Mouse (Mus musculus): ENCODE measurements around the gene Glyr1.
A peak's percentile ranks its signal among the peaks of the same experiment; 100 is the strongest.

The Glyr1 gene

GRCm38 (mm10) chr16:5049774-5050234, at the start of gene Glyr1, which contains the start of gene Ubn1:
Gene Glyr1 (minus strand): TSS chr16:5049863.
Gene Ubn1 (plus strand): TSS chr16:5050057.
- peak; percentile 99 for DNase-seq (ENCODE audit: low spot score)

- no peak for DNase-seq (ENCODE audit: low spot score)
Measured at GRCm38 (mm10) chr16:5096504-5096903, 46.8 kb upstream of the Glyr1 start.

DNA sequence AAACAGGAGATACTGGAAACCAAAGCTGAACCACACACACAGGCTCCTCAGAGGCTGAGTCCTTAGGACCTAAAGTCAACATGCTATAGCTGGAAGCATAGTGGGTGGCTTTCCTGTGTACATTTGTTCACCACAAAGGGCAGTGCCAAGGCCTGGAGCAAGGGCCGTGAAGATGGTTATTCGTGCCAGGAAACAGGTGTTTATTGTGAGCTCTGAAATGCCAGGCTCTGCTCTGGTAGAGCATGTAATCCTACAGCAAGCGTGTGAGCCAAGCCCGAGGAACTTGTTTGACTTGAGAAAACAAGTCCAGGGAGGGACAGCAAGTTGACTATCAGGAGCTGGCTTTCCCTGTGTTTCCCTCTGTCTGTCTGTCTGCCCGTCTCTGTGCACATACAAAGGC, 43.6 kb upstream of the Glyr1 start:
- DNase-seq (ENCODE audit: low spot score), result no peak

DNA sequence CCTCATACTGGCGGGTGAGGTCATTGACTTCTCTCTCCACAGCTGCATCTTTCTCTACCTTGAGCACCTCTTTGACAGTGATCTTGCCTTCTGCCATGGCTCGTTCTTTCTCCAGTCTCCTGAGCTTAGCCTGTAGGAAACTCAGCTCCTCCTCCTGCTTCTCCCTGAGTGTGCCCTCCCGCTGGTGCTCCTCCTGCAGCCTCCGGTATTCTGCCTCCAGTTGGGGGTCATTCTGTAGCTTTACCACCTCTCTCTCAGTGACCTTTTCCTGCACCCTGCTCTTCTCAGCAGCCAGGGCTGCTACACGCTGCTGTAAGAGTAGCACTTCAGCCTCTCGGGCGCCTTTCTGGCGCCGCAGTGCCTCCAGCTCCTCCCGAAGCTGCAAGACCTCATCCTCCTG, 39.4 kb upstream of the Glyr1 start:
- no peak for DNase-seq (ENCODE audit: low spot score)

- DNase-seq (ENCODE audit: low spot score), result no peak
Measured at GRCm38 (mm10) chr16:5086179-5086578, 36.5 kb upstream of the Glyr1 start.

GRCm38 (mm10) chr16:5085196-5085595, 35.5 kb upstream of the Glyr1 start:
- no peak for DNase-seq (ENCODE audit: low spot score)

- no peak for DNase-seq (ENCODE audit: low spot score)
Measured at GRCm38 (mm10) chr16:5074341-5074740, 24.7 kb upstream of the Glyr1 start.

DNA sequence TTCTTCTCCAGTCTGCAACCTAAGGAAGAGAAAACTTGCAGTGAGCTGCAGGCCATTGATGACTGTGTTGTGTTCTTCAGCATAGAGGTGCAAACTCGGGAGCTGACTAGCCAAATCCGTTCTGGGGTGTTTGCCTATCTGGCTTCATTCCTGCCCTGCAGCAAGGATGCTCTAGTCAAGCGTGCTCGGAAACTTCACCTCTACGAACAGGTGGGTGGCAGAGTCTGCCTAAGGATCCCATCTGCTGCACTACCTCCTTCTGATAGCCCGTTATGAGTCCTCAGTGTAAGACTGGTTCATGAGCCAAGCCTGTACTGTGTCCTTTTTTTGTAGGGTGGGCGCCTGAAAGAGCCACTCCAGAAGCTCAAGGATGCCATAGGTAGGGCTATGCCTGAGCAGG, 22.3 kb upstream of the Glyr1 start:
- DNase-seq (ENCODE audit: low spot score), result no peak

- no peak for DNase-seq (ENCODE audit: low spot score)
Measured at GRCm38 (mm10) chr16:5070321-5070720, 20.7 kb upstream of the Glyr1 start.

- DNase-seq (ENCODE audit: low spot score), result no peak
Measured at GRCm38 (mm10) chr16:5063472-5063871, 13.8 kb upstream of the Glyr1 start.

DNA sequence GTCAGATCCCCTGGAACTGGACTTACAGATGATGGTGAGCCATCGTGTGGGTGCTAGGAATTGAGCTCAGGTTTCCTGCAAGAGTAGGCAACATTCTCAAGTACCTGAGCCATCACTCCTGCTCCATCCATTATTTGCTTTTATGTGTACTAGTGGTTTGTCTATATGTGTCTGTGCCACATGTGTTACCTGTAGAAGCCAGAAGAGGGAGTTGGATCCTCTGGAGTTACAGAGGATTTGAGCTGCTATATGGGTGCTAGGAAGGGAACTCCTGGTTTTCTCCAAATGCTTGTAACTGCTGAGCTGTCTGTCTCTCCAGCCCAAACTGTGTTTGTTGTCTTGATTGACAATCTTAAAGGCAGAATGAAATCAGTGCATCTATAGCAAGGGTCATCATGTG, 8.5 kb upstream of the Glyr1 start:
- DNase-seq (ENCODE audit: low spot score), result no peak

DNA sequence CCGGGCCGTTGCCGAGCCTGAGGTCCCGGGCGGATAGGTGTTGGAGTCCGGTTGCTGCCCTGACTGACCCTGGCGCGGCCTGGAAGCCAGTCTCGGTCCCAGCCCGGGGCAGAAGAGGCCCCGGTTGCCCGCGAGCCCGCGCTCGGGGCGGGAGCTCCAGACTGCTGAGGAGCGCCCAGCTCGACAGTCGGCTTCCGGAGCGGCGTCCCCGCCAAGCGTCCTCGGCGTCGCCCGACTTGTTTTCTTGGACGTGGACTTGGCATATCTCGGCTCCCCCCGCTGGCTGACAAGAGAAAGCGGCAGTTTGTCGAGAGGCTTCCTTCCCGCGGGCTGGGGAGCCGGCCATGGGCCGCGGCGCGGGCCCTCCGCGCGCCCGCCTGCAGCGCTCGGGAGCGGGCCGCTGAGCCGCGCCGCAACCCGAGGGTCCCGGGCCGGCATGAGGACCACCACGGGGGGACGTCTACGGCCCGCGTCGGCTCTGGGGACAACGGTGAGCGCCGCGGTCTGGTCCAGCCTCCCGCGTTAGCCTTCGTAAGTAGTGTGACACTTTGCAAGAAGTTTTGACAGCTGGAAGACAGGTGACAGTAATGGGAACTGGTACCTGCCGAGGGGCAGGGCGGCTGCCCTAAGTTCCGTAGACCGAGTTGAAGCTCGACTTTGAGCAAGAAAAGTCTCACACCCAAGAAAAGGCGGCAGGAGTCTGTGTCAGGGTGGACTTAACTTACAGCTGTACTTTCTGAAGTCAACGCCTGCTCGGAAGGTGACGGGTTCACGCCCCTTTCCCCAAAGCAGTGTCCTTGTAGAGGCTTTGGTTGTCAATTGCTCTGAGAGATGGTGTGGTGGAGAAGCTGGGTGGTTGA, 818 bp upstream of the Glyr1 start:
- peak; percentile 64 for DNase-seq (ENCODE audit: low spot score)

DNA sequence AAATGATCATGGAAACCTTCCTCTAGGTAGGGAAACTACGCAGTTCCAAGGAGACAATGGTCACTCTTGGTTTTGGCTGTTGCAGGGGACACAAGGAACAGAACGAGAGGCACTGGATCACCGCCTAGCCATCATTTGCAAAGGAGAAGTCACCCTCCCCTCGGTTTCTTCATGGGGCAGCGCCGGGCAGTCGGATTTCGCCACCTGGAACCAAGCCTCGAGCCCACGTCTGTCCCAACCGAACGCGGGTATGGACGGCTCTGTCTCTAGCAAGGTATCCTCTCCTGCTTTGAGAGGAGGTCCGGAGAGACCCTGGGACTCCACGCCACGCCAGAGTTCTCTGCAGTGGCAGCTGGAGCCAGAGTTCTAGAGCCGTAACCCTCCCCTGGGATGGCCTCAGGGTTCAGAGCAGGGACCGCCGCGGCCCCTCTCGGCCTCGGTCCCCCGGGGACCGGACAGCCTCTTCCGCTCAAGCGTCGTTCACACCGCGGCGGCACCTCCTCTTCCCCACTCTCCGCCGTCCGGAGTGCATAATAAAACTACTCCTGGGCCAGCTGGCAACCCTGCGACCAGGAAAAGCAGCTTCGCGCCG, 385 bp downstream of the Glyr1 start:
- DNase-seq (ENCODE audit: low spot score), result no peak

GRCm38 (mm10) chr16:5045322-5045721, 4.3 kb downstream of the Glyr1 start:
- no peak for DNase-seq (ENCODE audit: low spot score)

- no peak for DNase-seq (ENCODE audit: low spot score)
Measured at GRCm38 (mm10) chr16:5036649-5037234, 12.9 kb downstream of the Glyr1 start.

- DNase-seq (ENCODE audit: low spot score), result no peak
Measured at GRCm38 (mm10) chr16:5035591-5035990, 14.1 kb downstream of the Glyr1 start.

DNA sequence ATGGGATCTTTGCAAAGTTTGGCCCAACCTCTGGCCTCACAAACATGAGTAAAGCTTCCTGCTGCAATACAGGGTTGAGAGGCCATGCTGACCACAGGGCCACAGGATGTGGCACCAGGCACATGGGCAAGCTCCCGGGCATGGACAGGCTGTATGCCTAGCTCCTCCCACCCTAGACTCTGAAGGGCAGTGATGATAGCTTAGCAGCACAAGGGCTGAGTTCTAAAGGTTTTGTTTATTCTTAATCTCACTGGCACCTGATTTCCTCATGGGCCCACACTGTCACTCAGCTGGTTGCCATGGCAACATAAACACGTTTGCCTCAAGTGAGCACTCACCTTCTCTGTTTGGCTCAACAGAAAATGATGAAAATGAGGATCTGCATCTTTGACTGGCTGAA, 19.8 kb downstream of the Glyr1 start:
- no peak for DNase-seq (ENCODE audit: low spot score)

DNA sequence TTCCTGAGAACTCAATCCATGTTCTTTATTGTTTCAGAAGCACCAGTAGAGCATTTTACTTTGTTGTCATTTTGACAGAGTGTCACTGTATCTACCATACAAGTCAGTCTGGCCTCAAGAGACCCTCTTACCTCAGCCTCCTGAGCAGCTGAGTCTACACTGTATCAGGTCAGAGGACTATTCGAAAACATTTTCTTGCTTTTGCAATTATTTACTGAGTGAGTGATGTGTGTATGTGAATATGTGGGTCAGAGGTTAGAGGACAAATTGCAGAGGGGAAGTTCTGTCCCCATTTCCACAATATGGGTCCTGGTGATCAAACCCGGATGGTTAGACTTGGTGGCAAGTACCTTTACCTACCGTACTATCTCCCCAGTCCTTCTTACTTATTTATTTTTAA, 25.6 kb downstream of the Glyr1 start:
- DNase-seq (ENCODE audit: low spot score), result no peak

DNA sequence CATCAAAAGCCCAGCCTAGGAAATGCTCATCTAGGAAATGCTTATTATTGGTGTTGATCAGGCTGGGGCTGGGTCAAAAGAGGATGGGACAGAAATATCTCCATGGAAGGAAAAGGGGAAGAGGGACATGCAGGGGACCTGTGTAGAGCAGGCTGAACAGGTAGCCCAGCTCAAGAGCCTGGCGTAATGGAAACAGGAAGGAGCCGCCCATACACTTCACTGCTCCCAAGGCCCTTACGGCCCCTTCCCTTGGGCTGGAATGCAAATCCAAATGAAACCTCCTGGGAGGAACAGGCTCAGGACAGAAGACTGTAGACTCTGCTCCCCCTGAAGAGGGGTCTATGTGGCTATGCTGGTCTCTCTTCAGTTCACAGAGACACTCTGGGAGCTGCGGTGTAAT, 35.1 kb downstream of the Glyr1 start:
- DNase-seq (ENCODE audit: low spot score), result no peak

- peak; percentile 99 for DNase-seq (ENCODE audit: low spot score)
Measured at GRCm38 (mm10) chr16:5013054-5013838, 36.4 kb downstream of the Glyr1 start, which contains the start of gene Rogdi. Gene Rogdi (minus strand): TSS chr16:5013553.

GRCm38 (mm10) chr16:5012036-5013005, 37.3 kb downstream of the Glyr1 start:
- DNase-seq (ENCODE audit: low spot score), result no peak
